Mouse (Mus musculus) right cerebral cortex, postnatal 25 days (tissue): Measurements from ENCODE around the gene Cass4.

Source experiments
- DNase-seq: peaks from one replicate; pipeline ENCODE4 v3.0.0; 2022

Cass4 gene

GRCm38 (mm10) chr2:172445617-172446016, 52.0 kb downstream of the Cass4 start:
- no peak for DNase-seq

- DNase-seq, result no peak
These were observed 53.7 kb downstream of the Cass4 start for GRCm38 (mm10) chr2:172447317-172447716.

DNA sequence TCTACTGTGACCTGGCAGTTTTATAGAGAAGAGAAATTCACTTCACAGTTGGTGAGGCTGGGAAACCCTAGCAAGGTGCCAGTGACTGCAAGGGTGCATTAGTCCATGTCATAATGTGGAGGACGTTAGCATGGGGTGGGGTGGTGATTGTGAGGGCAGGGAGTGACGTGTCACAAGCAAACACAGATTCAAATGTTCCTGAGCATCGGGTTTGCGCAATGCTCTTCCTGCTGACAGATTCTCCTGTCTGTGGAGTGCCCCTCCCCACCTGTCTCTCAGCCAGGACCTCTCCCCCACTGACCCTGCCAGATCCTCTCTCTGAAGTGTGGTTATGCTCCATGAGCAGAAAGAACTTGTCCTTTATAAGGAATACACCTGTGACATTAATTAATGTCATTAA, 54.7 kb downstream of the Cass4 start:
- DNase-seq, result no peak

DNA sequence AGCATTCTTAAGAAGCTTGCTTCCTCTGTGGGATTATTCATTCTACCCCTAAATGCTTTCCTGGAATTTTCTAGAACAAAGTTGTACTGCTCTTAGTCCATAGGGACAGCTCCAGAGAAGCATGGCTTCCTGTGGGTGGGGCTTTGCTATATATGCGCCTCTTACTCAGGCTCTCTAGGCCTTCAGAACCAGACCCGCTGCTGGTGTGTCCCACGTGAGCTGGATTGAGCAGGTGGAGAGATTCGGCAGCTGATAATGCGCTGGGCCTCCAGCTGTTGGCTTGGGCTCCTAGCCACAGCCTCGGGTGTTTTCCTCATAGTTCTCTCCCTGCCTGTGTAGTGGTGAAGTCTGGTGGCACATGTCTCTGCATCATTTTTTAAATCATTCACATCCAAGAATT, 57.0 kb downstream of the Cass4 start:
- DNase-seq, result no peak

DNA sequence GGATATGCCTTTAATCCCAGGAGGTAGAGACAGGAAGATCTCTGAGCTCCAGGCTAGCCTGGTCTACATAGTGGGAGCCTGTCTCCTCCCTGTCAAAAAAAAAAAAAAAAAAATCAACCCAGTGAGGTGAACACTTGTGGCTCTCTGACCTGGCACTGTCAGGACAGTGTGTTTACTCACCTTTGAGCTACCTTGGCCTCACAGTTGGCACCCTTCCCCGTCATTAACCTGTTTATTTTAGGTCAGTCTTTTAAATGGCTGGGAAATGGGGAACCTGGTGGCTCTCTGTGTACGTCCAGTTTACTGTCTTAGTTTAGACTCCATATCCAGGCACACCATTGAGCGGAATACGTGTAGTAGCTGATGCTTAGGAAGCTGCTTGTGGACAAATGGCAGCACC, 58.4 kb downstream of the Cass4 start:
- no peak for DNase-seq

- no peak for DNase-seq
These were observed 58.9 kb downstream of the Cass4 start for GRCm38 (mm10) chr2:172452458-172452857.

DNA sequence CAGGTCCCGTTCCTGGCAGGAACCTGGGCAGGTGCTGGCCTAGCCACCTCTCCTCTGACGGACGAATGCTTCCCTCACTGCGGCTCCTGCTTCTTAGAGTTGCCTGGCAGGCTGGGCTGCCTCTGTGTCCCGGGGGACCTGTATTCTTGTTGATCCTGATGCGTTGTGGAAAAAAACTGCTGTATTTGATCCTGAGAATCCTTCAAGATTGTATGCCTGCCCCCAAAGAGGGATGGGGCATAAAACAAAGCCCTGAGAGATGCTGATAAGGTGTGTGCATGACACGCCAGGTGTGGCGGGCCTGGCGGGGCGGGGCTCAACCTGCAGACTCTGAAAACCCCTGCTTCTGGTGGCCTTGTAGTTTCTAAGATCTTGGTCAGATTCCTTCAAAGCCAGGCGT, 64.9 kb downstream of the Cass4 start, which contains the start of gene Gcnt7:
Gcnt7 (minus strand) TSS at position 101 of the 400 bp plus-strand sequence.
- DNase-seq, result no peak

- no peak for DNase-seq
These were observed 67.1 kb downstream of the Cass4 start for GRCm38 (mm10) chr2:172460647-172461046.

- no peak for DNase-seq
These were observed 69.2 kb downstream of the Cass4 start for GRCm38 (mm10) chr2:172462813-172463212.

DNA sequence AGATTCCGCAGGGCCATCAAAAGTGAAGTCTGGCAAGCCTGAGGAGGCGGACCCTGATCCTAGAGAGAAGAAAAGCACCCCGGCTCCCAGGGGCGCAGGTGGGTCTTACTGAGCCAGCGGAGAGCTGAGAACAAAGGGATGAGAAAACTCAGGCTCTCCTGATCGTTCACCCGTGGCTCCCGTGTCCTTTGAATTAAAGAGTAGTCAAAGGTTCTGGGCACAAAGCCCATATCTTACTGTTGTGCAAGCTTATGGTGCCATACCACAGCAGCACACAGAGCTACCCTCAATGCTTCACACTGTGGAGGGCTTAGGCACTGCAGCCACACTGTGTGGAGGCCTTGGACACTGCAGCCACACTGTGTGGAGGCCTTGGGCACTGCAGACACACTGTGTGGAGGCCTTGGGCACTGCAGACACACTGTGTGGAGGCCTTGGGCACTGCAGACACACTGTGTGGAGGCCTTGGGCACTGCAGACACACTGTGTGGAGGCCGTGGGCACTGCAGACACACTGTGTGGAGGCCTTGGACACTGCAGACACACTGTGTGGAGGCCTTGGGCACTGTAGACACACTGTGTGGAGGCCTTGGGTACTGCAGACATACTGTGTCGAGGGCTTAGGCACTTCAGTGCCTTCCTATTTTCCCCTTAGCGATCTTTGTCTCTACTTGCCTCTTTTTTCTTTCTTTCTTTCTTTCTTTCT, 73.0 kb downstream of the Cass4 start:
- DNase-seq, result no peak

- DNase-seq, result no peak
These were observed 73.6 kb downstream of the Cass4 start for GRCm38 (mm10) chr2:172467206-172467605.

DNA sequence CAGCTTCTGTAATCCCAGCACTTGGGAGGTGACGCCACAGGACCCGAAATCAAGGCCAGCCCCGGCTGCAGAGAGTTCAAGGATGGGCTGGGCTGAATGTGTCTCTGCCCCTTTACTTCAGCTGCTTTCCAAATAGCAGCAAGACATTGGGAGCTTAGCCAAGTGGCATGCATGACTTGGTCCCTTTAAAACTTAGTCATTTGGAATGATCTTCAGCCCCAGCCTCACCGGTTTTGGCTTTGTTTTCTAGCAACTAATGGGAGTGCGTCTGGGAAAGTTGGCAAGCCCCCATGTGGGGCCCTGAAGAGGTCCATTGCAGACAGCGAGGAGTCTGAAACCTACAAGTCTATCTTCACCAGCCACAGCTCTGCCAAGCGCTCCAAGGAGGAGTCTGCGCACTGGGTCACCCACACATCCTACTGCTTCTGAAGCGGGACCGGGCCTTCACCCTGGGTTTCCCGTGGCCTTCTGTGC, 74.8 kb downstream of the Cass4 start:
- DNase-seq, result no peak

- DNase-seq, result no peak
These were observed 78.7 kb downstream of the Cass4 start, which contains the start of gene Fam209 for GRCm38 (mm10) chr2:172472318-172472717. Fam209 (plus strand) TSS chr2:172472520.

- no peak for DNase-seq
These were observed 80.0 kb downstream of the Cass4 start for GRCm38 (mm10) chr2:172473591-172473990.

DNA sequence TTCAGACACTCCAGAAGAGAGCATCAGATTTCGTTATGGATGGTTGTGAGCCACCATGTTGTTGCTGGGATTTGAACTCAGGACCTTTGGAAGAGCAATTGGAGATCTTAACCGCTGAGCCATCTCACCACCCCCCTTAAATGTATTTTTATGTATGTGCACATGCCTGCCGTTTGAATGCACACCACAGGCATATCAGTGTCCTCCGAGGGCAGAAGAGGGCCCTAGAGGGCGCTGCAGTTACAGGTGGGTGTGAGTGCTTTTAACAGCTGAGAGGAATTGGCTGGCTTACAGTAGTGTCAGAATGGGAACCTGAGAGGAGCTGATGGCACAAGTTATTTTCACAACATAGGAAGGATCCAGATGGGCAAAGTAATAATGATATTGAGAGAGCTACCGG, 81.4 kb downstream of the Cass4 start:
- no peak for DNase-seq

DNA sequence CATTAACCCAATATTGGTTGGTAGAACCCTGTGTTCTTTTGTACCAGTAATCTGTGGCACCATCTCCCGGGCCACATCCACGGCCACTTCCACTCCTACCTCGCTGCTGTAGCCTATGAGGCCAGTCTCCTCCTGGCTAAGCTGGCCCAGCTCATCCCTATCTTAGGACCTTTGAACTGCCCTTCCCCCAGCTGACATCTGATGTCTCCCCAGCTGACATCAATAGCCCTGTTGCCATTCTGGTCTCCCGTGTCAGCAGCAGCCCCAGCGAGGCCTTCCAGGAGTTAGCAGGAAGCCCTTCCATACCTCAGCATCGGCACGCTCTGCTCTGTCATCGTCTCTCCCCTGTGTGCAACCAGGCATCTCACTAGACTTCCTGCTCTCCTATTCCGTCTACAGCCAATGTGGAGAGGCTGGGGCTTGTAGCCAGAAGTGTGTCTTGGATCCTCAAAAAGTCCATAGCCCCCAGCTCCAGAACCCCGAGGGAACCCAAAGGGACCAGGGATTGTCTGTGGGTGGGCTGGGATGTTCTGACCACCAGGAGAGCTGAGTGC, 83.2 kb downstream of the Cass4 start:
- no peak for DNase-seq

- DNase-seq, result no peak
These were observed 83.8 kb downstream of the Cass4 start for GRCm38 (mm10) chr2:172477350-172477749.

GRCm38 (mm10) chr2:172477860-172478259, 84.3 kb downstream of the Cass4 start:
- peak; percentile 41 for DNase-seq

DNA sequence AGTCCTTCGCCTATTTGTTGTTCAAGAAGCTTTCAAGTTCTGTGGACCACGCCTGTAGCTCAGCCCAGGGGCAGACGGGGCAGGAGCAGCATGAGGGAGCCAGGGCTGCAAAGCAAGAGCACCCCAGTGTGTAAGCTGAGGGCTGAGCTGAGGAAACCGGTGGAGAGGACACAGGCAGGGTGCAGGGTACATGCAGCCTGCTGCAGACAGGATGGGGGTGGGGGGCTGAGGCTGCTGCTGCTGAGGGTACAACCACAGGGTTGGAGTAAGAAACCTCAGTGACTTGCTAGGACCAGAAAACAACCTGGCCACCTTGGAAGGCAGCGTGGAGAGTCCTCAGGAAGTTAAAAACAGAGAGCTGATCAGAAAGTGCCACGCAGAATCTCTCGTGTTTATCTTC, 86.7 kb downstream of the Cass4 start:
- DNase-seq, result no peak

DNA sequence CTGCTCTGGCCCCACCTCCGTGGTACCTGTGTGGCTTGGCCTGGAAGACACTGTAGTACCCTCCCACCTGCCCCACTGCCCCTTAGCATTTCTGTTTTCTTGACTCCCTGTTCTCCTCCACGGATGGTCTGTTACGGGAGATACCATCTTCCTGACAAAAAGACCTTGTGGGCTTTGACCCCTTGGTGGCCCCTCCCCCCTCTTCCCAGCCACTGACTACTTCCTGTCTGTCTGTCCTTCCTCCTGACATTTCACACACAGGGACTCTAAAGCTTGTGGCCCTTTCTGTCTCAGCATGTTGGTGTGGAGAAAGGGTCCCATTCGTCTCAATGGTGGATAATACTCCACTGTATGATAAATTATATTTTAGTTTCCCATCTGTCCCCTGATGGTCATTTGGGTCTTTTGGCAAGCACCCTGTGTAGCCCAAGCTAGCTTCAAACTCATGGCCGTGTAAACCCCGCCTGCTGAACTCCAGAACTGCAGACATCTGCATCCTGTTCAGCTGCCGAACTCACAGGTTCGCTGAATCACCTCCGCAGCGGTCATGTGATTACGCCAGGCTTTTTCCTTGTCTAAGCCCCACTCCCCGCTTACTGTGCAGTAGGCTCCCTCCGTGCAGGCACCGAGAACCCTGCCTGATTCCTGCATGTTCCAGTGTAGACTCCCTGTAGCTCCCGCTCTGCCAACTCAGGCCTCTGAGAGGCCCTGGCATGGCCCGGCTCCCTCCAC, 88.2 kb downstream of the Cass4 start:
- DNase-seq, result no peak
